Mouse (Mus musculus) ZHBTc4 (cell line): ENCODE measurements at regions not wholly inside any gene's neighbourhood (a gene's known extent, or its start where the extent isn't known, plus 50 kb on each side); places are given as distances from the start of the nearest gene placed in this dataset.

ENCODE experiments used
- DNase-seq: peaks from one replicate; pipeline ENCODE4 v3.0.0-alpha.2; 2011; ENCODE audit warnings: low read depth, low spot score

DNA sequence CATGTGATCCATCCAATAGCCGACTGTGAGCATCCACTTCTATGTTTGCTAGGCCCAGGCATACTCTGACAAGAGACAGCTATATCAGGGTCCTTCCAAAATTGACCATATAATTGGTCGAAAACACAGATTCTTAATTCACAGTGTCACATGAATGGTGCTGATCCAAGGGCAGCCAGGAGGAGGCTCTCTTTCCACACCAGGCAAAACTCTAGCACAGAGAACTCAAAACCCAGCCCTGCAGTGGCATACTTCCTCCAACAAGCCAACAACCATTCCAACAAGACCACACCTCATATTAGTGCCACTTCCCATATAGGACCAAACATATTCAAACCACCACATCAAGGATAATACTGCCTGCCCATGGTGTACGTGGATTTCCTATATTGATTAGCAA, 68.1 kb upstream of the Tas2r118 start:
- DNase-seq = peak; percentile 20

DNA sequence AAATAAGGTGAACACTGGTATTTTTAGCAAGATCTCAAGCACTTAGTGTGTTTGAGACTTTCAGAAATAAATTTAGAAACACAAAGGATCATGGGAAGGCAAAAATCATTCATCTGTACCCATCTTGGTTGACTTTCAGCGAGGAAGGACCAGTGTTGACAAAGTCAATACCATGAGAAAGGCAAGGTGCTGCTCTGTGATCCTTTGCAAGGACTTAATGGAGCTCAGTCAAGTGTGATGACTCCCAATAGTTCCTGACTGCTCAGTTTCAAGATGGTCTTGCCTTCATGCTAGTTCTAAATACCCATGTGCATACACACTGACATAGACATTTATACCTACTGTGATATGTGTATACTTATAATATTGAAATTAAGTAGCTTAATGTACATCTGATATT, 56.5 kb upstream of the Tas2r118 start:
- no peak for DNase-seq

DNA sequence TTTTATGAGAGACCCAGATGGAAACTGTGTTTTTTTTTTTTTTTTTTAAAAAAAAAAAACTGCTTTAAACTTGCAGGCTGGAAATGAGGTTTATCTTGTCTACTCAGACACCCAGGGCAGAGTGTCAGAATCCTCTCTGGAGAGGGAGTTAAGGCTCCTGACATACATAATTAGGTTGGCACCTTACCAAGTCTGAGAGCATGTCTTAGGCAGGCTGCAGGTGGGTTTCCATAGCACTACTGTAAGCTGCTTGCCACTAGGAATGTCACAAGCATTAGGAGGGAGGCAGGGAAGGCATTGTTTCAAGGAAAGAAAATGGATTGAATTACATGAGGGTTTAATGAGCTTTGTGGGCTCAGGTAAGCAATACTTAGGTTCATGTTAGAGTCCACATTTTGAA, 55.9 kb upstream of the Tas2r118 start:
- no peak for DNase-seq
